Mouse (Mus musculus): ENCODE data around the gene Prkcz.

Prkcz gene

DNA sequence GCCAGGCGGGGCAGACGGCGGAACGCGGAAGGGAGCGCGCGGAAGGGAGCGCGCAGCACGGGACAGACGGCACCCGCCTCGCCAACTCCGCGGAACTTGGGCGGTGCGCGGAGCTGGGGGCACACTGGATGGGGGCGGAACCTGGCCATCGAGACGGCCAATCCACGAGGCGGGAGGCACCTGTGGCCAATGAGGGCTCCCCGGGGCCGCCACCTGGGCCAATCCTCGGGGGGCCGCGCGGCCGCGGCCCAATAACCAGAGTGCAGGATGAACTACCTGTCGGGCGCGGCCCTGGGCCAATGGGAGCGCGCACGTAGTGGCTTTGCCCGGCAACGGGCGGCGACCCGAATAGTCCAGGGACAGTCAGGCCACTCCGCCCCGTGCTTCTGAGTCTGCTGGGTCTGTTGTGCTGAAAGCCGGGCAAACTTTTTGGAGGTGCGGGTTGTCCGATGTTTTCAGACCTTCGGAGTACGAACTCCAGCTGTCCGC, at the start of gene Prkcz:
TSS of gene Prkcz (minus strand) at position 59 of the 489 bp plus-strand sequence.
- DNase-seq: peak; percentile 73

DNA sequence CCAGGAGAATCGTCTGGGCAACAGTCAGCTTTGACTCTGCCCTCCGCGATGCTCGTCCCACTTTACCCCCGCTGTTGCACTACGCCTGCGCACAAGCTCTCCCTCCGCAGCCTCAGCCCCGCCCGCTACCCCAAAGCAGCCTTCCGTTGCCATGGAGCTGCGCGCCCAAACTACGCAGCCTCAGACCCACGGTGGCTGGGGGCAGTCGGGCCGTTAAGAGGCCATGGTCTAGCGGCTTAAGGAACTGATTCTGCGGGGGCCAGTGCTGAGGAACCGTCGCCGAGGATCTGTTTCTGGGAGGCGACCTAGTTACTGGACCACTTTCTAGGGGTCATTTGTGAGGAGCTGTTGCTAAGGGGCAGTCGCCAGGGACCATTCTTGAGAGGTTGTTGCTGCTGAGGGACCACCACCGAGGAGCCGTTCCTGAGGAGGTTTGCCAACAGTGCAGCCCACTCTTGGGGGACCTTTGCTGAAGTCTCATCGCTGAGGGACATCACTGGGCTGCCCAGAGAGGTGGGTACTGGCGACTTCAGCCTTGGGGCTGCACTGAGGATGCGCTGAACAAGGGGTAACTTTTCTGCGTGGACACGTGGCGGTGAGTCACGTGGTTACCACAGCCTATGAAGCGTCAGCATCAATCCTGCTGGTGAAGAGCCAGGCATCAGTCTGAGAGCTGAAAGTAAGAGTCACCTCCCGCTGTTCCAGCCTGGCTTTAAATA, 48.1 kb upstream of the Prkcz start, which contains the start of gene Cfap74:
TSS of gene Cfap74 (plus strand) at position 133 of the 719 bp plus-strand sequence.
- peak; percentile 89 for DNase-seq

DNA sequence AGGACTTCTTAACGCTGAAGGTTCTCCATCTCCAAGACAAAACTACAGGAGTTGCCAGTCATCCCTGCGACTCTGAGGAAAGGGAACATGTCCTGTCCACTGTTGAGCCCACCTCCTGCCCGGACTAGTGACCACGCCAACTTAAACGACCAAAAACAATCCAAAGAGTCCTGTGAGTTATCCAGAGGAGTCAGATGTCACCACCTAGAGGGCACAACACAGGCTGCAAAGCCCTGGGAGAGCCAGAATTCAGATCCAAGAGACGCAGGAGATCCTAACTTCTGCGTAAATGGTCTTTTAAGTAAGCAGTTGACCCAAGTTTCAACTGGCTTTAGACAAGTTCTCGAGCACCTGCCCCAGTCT, 47.5 kb upstream of the Prkcz start:
- no peak for DNase-seq

DNA sequence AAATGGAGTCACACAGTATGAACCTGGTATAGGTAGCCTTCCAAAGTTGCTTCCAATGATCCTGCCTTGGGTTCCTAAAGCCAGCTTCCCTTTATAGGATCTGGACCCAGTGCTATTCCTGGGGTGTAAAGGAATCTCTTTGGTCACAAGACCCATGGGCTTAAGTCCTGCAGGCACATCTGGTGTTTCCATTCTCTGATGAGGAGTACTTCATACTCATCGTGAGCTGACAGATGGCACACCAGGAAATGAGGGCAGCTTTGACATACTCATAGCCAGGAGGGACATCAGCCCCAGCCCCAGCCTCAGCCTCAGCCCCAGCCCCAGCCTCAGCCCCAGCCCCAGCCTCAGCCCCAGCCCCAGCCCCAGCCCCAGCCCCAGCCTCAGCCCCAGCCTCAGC, 41.3 kb upstream of the Prkcz start:
- DNase-seq: no peak

DNA sequence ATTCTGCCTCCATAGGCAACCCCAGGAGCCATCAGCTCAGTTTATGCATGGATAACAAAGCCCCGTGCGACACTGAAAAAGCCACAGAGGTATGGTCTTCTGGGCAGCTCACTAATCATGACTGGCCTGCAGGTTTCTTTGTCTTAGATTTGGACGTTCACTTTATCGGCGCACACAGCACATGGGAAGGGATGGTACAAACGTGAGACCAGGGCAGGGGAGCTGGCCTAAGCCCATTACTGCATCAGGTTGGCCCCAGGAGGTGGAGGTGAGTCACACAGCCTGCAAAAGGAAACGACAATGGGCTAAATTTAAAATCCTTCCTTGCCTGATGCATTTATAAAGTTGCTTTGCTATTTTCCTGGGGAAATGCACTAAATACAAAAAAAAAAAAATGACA, 40.0 kb upstream of the Prkcz start:
- no peak for DNase-seq

DNA sequence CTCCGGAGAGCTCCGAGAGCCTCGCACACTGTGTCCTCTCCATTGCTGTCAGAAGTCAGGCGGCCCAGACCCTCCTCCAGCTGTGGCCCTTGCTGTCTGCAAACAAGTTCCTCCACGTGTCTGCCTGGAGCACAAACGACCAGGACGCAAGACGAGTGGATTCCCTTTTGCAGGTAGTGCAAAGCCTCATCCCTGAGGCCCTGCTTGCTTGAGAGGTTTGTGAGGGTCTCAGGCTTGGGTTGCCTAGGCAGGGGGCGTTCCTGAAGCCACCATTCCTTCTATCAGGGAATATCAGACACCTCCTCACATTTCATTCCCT, 37.0 kb upstream of the Prkcz start:
- DNase-seq: no peak

DNA sequence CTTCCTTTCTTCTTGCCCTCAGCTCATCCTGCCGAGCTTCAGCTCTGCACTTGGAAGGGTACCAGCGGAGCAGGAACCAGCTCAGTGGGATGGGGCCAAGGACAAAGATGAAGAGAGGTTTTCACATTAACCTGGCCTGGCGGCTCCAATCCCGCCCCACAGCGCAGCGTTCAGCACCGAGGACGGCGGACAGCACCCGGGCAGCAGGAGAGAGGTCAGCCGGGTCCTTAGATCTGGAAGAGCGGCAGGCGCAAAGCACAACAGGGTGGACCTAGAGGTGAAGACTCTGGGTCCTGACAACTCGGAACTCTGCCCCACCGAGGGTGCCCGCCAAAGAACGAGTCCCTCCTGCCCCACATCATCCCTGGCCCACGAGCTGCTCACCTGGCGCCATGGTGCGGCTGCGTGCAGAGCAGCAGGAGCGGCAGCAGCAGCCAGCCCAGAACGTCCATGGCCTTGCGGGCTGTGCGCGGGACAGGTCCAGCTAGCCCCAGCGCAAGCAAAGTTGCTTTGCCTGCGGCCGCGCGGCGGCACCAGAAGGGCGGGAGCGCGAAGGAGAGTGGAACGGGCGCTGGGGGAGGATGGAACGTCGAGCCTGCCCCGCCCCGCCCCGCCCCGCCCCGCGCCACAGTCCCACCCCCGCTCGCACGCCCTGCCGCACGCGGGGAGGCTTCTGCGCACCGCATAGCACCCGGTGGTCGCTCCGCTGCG, 36.5 kb upstream of the Prkcz start, which contains the start of gene Gabrd:
TSS of gene Gabrd (minus strand) at position 602 of the 711 bp plus-strand sequence.
- no peak for DNase-seq

DNA sequence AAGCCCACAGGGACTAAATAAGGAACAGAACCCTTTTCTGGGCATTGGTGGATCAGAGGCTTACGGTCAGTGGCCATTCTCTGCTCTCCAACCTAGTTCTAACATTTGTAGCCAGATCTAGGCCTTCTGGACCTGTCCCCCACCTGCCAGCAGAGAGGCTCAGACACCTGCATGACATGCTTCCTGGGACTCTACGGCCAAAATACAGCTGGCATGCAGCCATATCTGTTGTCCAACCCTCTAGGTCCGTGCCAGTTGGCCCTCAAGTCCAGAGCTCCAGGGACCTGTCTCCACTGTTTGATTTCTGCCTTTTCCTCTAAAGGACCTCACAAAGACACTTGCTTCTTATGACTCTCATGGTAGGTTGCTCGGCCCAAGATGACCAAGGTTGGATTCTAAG, 35.6 kb upstream of the Prkcz start:
- no peak for DNase-seq

DNA sequence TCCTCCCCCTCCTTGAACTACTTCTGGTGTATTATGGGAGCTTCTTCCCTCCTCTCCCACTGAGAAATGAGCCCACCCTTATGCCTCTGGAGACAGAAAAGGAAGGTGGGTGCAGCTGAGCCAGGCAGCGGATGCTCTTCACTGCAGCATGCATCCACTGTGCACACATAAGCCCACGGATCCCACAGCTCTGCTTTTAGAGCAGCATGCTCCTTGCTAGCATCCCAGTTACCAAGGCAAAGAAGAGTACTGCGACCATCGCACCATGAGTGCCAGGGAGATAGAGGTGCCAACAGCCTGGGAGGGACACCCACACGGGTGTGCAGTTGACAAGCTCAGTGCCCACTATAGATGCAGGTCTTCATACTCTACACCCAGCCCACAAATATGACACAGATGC, 34.3 kb upstream of the Prkcz start:
- DNase-seq: peak; percentile 58

DNA sequence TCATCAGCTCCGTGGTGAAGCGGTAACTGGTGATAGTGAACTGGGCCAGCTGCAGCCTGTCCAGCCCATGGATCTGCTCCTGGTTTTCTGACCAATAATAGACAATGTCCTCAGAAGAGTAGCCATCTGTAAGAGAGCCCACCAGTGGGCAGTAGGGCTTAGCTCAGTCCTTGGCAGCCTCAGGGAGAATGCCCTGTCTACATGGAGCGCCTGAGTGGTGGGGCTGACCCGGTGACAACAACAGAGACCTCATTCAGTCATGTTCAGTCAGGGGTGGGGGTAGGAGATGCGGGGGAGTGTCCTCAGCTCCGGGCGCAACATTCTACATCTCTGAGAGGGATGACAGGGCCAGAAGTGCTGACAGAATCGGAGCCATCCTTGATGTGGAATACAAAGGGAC, 26.0 kb upstream of the Prkcz start:
- peak; percentile 33 for DNase-seq

DNA sequence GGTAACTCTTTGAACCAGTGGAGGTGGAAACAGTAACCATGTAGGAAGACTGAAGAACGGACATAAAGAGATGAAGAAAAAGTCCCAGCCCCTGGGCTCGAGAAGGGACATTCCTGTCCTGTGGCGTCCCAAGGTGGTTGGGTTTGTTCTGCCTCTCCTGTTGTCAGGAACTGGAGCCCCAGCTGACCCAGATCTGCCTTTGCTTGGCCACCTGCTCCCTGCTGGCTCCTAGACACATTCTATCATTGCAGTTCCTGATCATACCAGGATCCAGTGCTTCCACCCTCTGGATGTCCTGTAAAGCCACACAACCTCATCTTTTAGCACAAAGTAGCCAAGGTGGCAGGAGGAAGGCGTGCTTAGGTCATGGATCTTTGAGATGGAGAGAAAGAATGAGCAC, 22.2 kb upstream of the Prkcz start:
- no peak for DNase-seq

DNA sequence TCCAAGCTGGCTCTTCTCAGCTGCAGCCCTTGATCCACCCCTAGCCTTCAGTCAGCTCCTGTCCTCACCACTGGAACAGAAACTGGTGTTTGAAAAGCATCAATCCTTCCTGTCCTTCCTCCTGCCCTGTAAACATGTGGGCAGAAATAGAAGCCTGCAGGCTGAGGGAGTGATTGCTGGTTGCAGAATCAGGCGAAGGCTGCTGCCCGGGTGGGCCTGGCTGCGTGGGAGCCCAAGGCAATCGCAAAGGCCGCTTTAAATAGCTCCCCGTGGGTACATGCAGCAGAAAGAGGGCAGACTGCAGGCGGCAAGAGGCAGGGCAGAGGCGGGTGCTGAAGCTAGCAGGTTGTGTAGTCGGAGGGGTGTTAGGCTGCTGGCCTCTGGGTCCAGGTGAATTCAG, 21.6 kb upstream of the Prkcz start:
- DNase-seq: peak; percentile 85

DNA sequence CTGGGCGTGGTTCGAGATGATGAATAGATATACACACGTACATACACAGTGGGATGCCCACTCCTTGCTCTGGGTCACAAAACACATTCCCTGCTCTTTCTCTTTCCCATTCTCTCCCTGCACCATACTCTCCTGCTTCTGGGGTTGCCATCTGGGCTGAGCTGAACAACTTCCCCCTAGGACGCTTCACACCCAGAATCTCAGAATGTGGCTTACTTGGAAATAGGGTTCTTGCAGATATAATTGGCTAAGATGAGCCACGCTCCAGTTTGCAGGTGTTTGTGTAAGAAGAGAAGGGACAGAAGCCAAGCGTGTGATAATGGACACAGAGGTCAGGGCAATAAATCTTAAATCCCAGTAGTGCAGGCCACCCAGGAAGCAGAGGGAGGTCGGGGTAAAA, 20.8 kb upstream of the Prkcz start:
- DNase-seq: no peak

DNA sequence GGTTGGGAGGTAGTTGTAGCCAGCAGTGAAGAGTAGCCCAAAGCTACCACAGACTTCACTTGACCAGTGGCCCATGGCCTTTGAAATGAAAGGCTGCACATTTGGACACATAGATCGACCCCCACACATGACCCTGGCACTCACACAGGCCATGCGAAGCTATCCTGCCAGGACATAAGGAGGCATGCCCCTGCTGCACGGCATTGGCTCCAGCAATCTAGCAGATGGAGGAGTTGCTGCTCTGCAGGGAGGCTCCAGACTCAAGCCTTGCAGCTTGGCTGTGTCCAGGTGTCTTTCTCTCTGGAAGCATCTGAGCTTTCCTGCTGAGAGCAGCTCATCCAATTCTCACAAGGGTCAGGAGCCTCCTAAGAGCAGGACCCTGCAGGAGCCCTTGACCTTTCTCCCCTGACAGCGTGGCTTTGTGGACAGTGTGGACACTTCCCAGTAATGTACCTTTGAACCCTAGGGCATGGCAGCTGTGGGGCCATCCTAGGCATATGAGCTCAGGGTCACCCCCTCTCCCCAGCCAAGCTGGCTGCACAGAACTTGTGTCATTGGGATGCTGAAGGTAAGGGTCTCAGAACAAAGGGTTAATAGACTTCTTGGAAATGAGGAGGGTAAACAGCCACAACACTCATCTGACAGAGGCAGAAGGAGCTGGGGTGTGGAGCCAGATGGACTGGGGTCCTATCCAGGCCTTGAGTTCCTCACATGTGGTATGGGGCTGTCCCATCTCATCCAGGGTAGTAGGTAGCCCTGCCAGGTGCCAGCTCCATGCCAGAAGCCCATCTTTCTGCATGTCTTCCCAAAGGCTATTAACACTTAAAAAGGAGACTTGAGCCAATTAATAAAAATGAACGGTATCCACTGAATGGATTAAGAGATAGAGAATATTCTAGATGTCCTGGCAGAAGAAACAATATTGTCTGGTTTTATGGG, 10.9 kb upstream of the Prkcz start:
- no peak for DNase-seq

DNA sequence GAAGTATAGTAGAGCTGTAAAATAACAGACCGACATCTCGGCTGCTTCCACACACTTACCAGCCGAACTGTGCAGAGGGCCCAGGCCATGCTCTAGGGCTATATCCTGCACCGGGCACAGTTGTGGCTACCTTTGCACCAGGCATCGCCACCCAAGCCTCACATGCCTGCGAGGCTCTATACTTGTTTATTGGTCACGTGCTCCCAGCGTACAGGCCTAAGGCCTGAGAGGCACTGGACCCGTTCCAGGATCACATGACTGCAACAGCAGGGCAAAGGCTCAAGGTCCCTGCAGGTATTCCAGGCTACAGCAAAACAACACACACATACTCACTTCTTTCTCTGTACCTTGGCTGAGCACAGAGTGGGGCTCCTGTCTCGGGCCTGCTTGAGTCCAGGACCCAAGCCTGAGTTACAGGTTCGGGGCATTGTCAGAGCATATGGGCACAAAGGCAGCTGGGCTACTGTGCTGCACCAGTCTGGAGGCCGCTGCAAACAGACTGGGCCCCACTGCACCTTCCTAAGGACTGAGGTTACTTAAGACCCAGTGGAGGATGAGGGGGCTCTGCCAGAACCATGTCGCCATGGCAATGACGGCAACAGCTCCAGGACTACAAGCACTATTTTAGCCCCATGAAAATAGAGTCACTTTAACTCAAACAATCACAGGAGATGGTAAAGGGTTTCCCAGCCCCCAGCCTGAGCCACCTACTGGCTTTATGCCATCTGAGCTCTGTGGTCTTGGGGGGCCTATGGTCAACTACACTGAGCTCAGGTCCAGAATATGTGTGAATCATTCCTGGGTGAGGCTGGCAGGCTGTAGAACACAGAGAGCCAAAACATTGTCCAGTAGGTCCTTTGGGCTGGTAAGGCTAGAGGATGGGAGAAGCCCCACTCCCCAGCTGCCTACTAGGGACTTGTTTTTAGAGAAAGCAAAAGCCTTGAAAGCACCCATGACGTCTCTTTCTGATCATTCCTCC, 9.9 kb upstream of the Prkcz start:
- no peak for DNase-seq

DNA sequence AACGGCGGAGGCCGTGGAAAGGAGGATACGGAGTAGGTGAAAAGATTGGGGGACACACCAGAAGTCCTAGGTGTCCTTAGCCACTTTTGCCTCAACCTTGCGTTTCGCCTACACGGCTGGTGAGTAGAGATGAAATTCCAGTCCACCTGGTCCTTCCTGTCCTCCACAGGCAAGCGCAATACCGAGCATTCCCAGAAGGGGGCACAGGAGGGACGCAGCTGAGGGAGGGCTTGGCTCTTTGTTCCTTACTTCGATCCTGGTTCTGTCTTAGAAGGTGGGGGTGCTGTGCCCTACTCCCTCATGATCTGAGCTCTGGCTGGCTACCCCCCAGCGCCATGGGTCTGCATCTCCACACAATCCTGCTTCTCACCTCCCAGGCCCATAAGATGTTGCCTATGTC, 7.5 kb upstream of the Prkcz start:
- DNase-seq: peak; percentile 64

DNA sequence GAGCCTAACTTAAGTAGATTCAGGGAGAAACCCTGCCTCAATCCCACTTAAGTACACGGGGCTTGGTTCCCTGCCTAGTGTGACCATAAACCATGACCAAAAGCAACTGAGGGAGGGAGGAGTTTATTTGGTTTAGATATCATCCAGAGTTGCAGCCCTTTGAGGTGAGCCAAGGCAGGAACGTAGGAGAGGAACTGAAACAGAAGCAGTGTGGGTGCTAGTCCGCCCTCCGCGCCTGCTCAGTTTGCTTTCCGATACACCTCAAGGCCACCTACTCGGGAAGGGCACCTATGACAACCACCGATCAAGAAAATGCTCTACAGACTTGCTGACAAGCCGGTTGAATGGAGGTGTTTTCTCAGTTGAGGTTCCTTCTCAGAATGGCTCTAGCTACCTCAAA, 6.6 kb upstream of the Prkcz start:
- DNase-seq: no peak

DNA sequence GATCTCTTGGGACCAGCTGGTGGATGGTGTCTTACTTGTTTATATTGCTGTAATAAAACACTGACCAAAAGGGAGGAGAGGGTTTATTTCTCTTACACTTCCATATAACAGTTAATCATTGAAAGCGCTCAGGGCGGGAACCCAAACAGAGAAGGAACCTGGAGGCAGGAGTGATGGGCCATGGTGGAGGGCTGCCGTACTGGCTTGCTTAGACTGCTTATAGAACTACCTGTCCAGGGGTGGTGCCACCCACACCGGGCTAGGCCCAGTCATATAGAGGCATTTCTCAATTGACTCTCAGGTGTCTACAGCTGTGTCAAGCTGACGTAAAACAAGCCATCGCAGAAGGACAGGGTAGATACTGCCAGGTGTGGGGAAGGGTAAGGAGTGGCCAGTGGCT, 5.6 kb upstream of the Prkcz start:
- no peak for DNase-seq

DNA sequence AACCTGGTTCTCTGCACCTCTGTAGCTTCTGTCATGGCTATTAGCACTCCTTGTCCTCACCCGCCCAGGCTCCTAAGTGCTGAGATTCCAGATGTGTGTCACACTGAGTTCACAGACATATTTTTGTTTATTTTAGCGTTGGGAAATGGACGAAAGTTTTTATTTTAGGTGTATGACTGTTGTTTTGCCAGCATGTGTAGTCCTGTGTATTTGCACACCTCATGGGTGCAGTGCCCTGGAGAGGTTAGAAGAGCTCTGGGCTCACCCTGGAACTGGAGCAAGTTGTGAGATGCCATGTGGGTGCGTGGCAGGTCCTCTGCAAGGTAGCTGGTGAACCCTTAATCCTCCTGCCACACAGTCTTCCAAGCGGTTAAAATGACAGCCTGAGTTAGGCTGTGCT, 1.3 kb upstream of the Prkcz start:
- DNase-seq: no peak

DNA sequence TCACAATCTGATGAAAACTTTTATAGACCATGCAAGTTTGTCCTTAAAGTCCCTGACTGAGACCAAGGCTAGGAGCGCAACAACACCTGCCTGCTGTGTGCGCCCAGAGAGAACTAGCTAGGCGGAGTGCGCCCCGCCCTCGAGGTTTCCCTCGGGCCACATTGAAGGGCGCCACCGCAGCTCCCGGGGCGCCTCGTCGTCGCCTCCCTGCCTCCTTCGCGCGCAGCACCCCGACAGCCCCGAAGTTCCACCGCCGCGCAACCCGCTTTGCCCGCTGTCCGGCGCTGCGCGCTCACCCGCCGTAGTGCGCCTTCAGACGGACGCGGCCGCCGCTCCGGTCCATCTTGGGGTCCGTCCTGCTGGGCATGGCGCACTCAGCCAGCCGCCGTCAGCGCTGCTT, 305 bp downstream of the Prkcz start:
- DNase-seq: no peak

DNA sequence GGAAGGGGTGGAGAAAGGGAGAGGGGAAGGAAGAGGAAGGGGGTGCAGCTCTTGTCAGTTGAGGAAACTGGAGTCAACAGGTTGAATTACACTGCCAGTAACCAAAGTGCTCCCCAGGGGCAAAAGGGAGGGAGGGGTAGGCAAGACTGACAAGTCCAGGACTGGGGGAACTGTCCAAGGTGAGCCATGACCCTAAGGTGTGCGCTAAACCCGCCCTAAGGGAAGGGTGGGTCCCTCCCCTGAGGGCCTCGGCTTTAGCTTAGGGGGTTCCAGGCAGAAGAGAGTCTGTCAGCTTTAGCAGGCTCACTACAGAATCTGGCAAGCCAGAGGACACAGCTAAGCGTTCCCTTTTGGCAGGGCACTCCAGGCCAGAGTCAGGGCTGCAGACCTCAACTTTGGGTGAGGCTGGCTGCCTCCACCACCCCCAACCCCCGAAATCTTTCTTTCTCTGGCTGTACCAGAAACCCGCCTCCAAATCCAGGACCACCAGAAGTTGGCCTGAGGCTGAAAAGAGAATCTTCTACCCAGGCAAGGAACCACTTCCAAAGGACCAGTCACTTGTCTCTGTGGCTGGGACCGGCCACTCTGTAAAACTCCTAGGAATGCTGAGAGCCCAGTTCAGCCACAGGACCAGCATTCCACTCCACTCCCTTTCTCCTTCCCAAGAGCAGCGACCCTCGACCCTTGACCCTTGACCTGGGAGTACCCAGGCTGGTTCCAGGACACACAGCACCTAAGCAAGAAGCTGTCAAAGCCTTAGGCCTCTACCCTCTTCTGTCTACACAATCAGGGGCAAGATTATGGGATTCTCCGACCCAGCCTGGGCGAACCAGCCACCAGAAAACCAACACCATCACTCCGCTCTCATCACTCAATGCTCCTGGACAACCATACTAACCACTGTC, 1.3 kb downstream of the Prkcz start:
- no peak for DNase-seq
